Comparison of ENCODE assay signal across 8 mouse cellular contexts in genomic region chr14:30008733-30009575, GRCm38 (mm10). TPM values are rescaled to one million over a fixed set of nuclear protein-coding genes. Genes with fewer than 3 reads are reported as not detected.
DNase-seq lines count a peak whose midpoint lies in the region; ATAC-seq and TF ChIP-seq lines count a peak whose summit lies in the region.

Gene Il17rb, minus strand, starts transcription at chr14:30008896.
Gene Chdh, plus strand, starts transcription at chr14:30009023.

- H3K4me1 ChIP-seq in embryonic facial prominence, embryonic 13.5 days, result peaks cover 25% of the 10 kb centered on the region; the same call in 1 of the 2 replicates
- no peaks in the 10 kb centered on the region for H3K4me1 ChIP-seq in heart, postnatal 0 days (ENCODE audit: control insufficient read depth, insufficient read depth)
- H3K4me1 ChIP-seq in lung, embryonic 16.5 days (replicated peaks; ENCODE audit: control insufficient read depth, insufficient read depth, low read length), result peaks cover 11% of the 10 kb centered on the region
- H3K4me1 ChIP-seq in olfactory bulb, adult 2 months (ENCODE audit: control insufficient read depth, insufficient read depth, low read length), result peaks cover 19% of the 10 kb centered on the region

- TF ChIP-seq CTCF in heart, postnatal 0 days (IDR thresholded peaks at IDR 0.05; ENCODE audit: low read depth), result no peak
- TF ChIP-seq CTCF in olfactory bulb, adult 2 months (IDR thresholded peaks at IDR 0.05; ENCODE audit: insufficient read depth, low read depth, low read length), result no peak

- peaks cover 37% of the 10 kb centered on the region for H3K27me3 ChIP-seq in embryonic facial prominence, embryonic 13.5 days
- H3K27me3 ChIP-seq in heart, postnatal 0 days (ENCODE audit: control insufficient read depth, insufficient read depth, low read length), result peaks cover 23% of the 10 kb centered on the region
- no peaks in the 10 kb centered on the region; the same call in 1 of the 2 replicates for H3K27me3 ChIP-seq in lung, embryonic 16.5 days (ENCODE audit: control insufficient read depth, insufficient read depth, low read depth, low read length)

- H3K9ac ChIP-seq in embryonic facial prominence, embryonic 13.5 days, result peak within 1 kb of the TSS; percentile 60
- no peak within 1 kb of the TSS; the same call in 1 of the 2 replicates for H3K9ac ChIP-seq in heart, postnatal 0 days (replicated peaks; ENCODE audit: low read depth, low read length)
- H3K9ac ChIP-seq in lung, embryonic 16.5 days (ENCODE audit: low read length), result peak within 1 kb of the TSS; percentile 47

- no peak for TF ChIP-seq POLR2A in olfactory bulb, adult 2 months (IDR thresholded peaks at IDR 0.05; ENCODE audit: insufficient read depth, low read depth, low read length)

- no peak for TF ChIP-seq EP300 in heart, postnatal 0 days (IDR thresholded peaks at IDR 0.05; ENCODE audit: low read depth)

- H3K9me3 ChIP-seq in embryonic facial prominence, embryonic 13.5 days, result no peaks in the 10 kb centered on the region
- no peaks in the 10 kb centered on the region for H3K9me3 ChIP-seq in heart, postnatal 0 days (replicated peaks; ENCODE audit: control insufficient read depth, low read length)
- H3K9me3 ChIP-seq in lung, embryonic 16.5 days (ENCODE audit: control insufficient read depth, low read length), result no peaks in the 10 kb centered on the region

- peak within 1 kb of the TSS; percentile 48 for H3K4me3 ChIP-seq in embryonic facial prominence, embryonic 13.5 days
- H3K4me3 ChIP-seq in heart, postnatal 0 days (ENCODE audit: low read depth, low read length), result peak within 1 kb of the TSS; percentile 48
- peak within 1 kb of the TSS; percentile 50 for H3K4me3 ChIP-seq in lung, embryonic 16.5 days (ENCODE audit: low read length)
- peak within 1 kb of the TSS; percentile 6 for H3K4me3 ChIP-seq in olfactory bulb, adult 2 months (ENCODE audit: insufficient read depth, low read depth, low read length)

- 8% methylated on average over 54 of the region's 54 CpGs for WGBS in embryonic facial prominence, embryonic 13.5 days
- 8% methylated on average over 54 of the region's 54 CpGs for WGBS in heart, postnatal 0 days
- 8% methylated on average over 43 of the region's 54 CpGs for WGBS in lung, embryonic 16.5 days
- WGBS in olfactory bulb, adult 2 months, result 15% methylated on average over 54 of the region's 54 CpGs

- H3K4me2 ChIP-seq in embryonic facial prominence, embryonic 13.5 days, result peak within 1 kb of the TSS; percentile 94
- peak within 1 kb of the TSS; percentile 74 for H3K4me2 ChIP-seq in heart, postnatal 0 days (ENCODE audit: low read depth, low read length)
- peak within 1 kb of the TSS; percentile 82 for H3K4me2 ChIP-seq in lung, embryonic 16.5 days (ENCODE audit: low read depth, low read length)

- H3K36me3 ChIP-seq in embryonic facial prominence, embryonic 13.5 days, result no peaks in the 10 kb centered on the region
- no peaks in the 10 kb centered on the region for H3K36me3 ChIP-seq in heart, postnatal 0 days (replicated peaks; ENCODE audit: control insufficient read depth, insufficient read depth, low read length)
- no peaks in the 10 kb centered on the region for H3K36me3 ChIP-seq in lung, embryonic 16.5 days (ENCODE audit: control insufficient read depth, insufficient read depth, low read length)

- no peak for ATAC-seq in embryonic facial prominence, embryonic 13.5 days (ENCODE audit: insufficient number of reproducible peaks, insufficient read depth, low FRiP score, low TSS enrichment, low read depth)
- ATAC-seq in heart, postnatal 0 days (ENCODE audit: insufficient read depth, low read depth), result peak; percentile 55
- ATAC-seq in lung, embryonic 16.5 days (ENCODE audit: low read depth), result peak; percentile 83

- peak; percentile 47 for DNase-seq in CD4-positive, CD25-positive, alpha-beta regulatory T cell, adult 2 months (ENCODE audit: low read depth, low spot score)
- DNase-seq in adrenal gland, postnatal 14 days, result peak; percentile 85
- peak; percentile 24 for DNase-seq in heart, postnatal 0 days (ENCODE audit: low spot score)
- DNase-seq in kidney, postnatal 10 days, result peak; percentile 88
- DNase-seq in urinary bladder, postnatal 4 days (ENCODE audit: low spot score in 2 of 2), result peak; percentile 45 to 73

- peak within 1 kb of the TSS; percentile 39; the same call in 1 of the 2 replicates for H3K27ac ChIP-seq in embryonic facial prominence, embryonic 13.5 days
- H3K27ac ChIP-seq in heart, postnatal 0 days (ENCODE audit: low read depth), result peak within 1 kb of the TSS; percentile 18; the same call in 1 of the 2 replicates
- H3K27ac ChIP-seq in lung, embryonic 16.5 days (ENCODE audit: low read length), result no peak within 1 kb of the TSS; the same call in 1 of the 2 replicates
- no peak within 1 kb of the TSS for H3K27ac ChIP-seq in olfactory bulb, adult 2 months (ENCODE audit: insufficient read depth, low read depth, low read length)

RNA-seq across cellular contexts. Expression of gene Il17rb, which starts in this region (rescaled TPM):
- total RNA-seq in adrenal gland, postnatal 14 days (2021), result 2.2 and 2.3 TPM in 2 replicates
- polyA plus RNA-seq in embryonic facial prominence, embryonic 13.5 days (2015; fragmentation: Nextera tagmentation; extraction: Ambion mirVana), result 1.3 and 3.8 TPM in 2 replicates
- total RNA-seq in heart, postnatal 0 days (2014; rRNA removed; ENCODE audit: low replicate concordance), result 2.5 TPM in 1 of 2 replicates, not detected in the other
- 0.22 and 0.25 TPM in 2 replicates for polyA plus RNA-seq in heart, postnatal 0 days (2015; fragmentation: Nextera tagmentation; extraction: Ambion mirVana)
- polyA plus RNA-seq in lung, embryonic 16.5 days (2015; fragmentation: Nextera tagmentation; extraction: Ambion mirVana), result 0.92 and 1.1 TPM in 2 replicates
- polyA plus RNA-seq in olfactory bulb, adult 2 months (2012; ENCODE audit: insufficient read depth, insufficient read length, low replicate concordance, missing spikeins), result not detected in 2 replicates

RNA-seq across cellular contexts. Expression of gene Chdh, which starts in this region (rescaled TPM):
- 21.1 and 23.9 TPM in 2 replicates for total RNA-seq in adrenal gland, postnatal 14 days (2021)
- 0.45 and 1.4 TPM in 2 replicates for polyA plus RNA-seq in embryonic facial prominence, embryonic 13.5 days (2015; fragmentation: Nextera tagmentation; extraction: Ambion mirVana)
- 0.27 TPM in 1 of 2 replicates, not detected in the other for total RNA-seq in heart, postnatal 0 days (2014; rRNA removed; ENCODE audit: low replicate concordance)
- 0.18 TPM in 1 of 2 replicates, not detected in the other for polyA plus RNA-seq in heart, postnatal 0 days (2015; fragmentation: Nextera tagmentation; extraction: Ambion mirVana)
- polyA plus RNA-seq in lung, embryonic 16.5 days (2015; fragmentation: Nextera tagmentation; extraction: Ambion mirVana), result 1.9 TPM in 2 replicates
- not detected in 2 replicates for polyA plus RNA-seq in olfactory bulb, adult 2 months (2012; ENCODE audit: insufficient read depth, insufficient read length, low replicate concordance, missing spikeins)

Comparison
In these comparisons a context has a peak if more than half of its experiments do, and no peak if none do; other contexts are left out.
1. RNA of gene Chdh (total RNA-seq): 21.1 to 23.9 TPM in adrenal gland, postnatal 14 days; 0.27 TPM in heart, postnatal 0 days; every median in the first group is over 10 times any median in the second.
2. DNase-seq: peak in every context shown above with its lines; median percentile 88 in kidney, postnatal 10 days; 85 in adrenal gland, postnatal 14 days; 59 in urinary bladder, postnatal 4 days; 47 in CD4-positive, CD25-positive, alpha-beta regulatory T cell, adult 2 months; 24 in heart, postnatal 0 days.
3. H3K27ac ChIP-seq: peak in embryonic facial prominence, embryonic 13.5 days (single experiment) and heart, postnatal 0 days (single experiment); none in lung, embryonic 16.5 days (single experiment) and olfactory bulb, adult 2 months (single experiment).
4. Peak in every context shown above with its lines, with median percentiles within 50 percentile points of each other: H3K4me2 ChIP-seq and H3K4me3 ChIP-seq.